Mouse (Mus musculus) forebrain, embryonic 15.5 days (tissue): ENCODE results near the gene Vax1. TPM values are rescaled to one million over a fixed set of nuclear protein-coding genes. Genes with fewer than 3 reads are reported as not detected.

Experiments
- ATAC-seq: fragments of 200-750 bp; cut with Nextera tagmentation; replicated peaks from 2 replicates; pipeline ENCODE4 v1.8.0; 2017; ENCODE audit warnings: mild to moderate bottlenecking, moderate TSS enrichment, moderate library complexity
- H3K27ac ChIP-seq: fragments of 300-500 bp; sonication (generic); replicated peaks from 2 replicates; pipeline ENCODE4 v1.5.1; 2015; ENCODE audit warnings: mild to moderate bottlenecking, inconsistent platforms
- H3K27me3 ChIP-seq: fragments of 300-500 bp; sonication (generic); 2 replicates; pipeline ENCODE4 v1.6.1; 2015; ENCODE audit warnings: inconsistent platforms
- H3K36me3 ChIP-seq: fragments of 300-500 bp; sonication (generic); 2 replicates; pipeline ENCODE4 v1.6.1; 2015; ENCODE audit warnings: mild to moderate bottlenecking, inconsistent platforms
- H3K4me1 ChIP-seq: fragments of 300-500 bp; sonication (generic); 2 replicates; pipeline ENCODE4 v1.6.1; 2015; ENCODE audit warnings: inconsistent platforms
- H3K4me2 ChIP-seq: fragments of 300-500 bp; sonication (generic); replicated peaks from 2 replicates; pipeline ENCODE4 v1.6.1; 2015; ENCODE audit warnings: mild to moderate bottlenecking, inconsistent platforms
- H3K4me3 ChIP-seq: fragments of 300-500 bp; sonication (generic); 2 replicates; pipeline ENCODE4 v1.5.1; 2015; ENCODE audit warnings: mild to moderate bottlenecking, inconsistent platforms
- H3K9ac ChIP-seq: fragments of 300-500 bp; sonication (generic); replicated peaks from 2 replicates; pipeline ENCODE4 v1.6.1; 2015; ENCODE audit warnings: mild to moderate bottlenecking, inconsistent platforms
- H3K9me3 ChIP-seq: fragments of 300-500 bp; sonication (generic); 2 replicates; pipeline ENCODE4 v1.6.1; 2016; ENCODE audit warnings: inconsistent platforms
- WGBS: fragments of 180-500 bp; shearing (Covaris S2); methylation state at CpG from one replicate; pipeline ENCODE4 v1.1.7; 2015; ENCODE audit warnings: mixed read lengths; 5-methylcytosine and 5-hydroxymethylcytosine counted together
- polyA plus RNA-seq: library from polyadenylated mRNA; unstranded; fragments of >200 nt; fragmentation: Nextera tagmentation; extraction: Ambion mirVana; gene quantifications from 2 replicates; pipeline ENCODE4 v1.2.1, GENCODE M21; 2015

Vax1 gene
- polyA plus RNA-seq, 1 experiment from 2014 or later: 5.5 TPM

DNA sequence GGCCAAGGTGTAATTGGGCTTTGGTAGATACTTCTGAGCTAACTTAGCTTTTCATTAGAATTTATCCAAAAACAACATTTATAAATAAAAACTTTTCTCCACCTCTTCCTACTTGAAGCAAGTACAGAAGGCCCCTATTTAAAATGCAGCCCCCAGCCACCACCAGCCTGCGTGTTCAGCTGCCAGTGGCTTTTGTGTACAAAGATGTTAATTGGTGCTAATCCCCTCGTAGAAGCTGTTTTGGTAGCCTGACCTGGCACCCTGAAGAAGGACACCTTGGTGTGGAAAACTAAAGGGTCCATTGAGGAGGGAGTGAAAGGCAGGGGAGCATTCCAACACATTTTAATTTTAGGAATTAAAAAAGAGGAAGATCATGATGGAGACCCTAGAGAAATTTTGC lies 34.9 kb downstream of the Vax1 start:
- WGBS: 7% methylated on average over 2 of the region's 2 CpGs
- Histone ChIP-seq H3K4me3 (no peak overlapping the region), H3K4me1 (peaks cover 29% of the 10 kb centered on the region), H3K36me3 (no peaks in the 10 kb centered on the region), H3K27ac (no peak overlapping the region), H3K4me2 (no peak overlapping the region), H3K9ac (no peak overlapping the region), H3K27me3 (peaks cover 21% of the 10 kb centered on the region; the same call in 1 of the 2 replicates), H3K9me3 (no peaks in the 10 kb centered on the region)
- peak; percentile 50; the same call in 1 of the 2 replicates for ATAC-seq

DNA sequence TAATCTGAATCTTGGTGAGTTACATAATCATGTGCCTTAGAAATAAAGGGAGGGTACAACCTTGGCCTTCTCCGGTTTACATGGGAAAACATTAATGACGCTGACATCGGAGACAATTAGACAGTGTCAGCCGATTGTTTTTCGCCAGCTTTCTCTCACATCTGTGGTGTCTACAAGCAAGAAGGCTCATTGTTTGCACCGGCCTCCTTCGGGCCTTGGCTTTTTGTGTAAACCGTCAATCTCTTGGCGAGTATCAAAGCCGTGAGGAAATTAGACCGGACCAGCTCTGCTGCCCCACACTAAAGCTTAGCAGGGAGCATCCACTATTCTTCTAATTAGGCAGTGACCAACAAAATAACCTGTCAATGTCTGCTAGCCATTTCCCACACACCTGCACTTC lies 36.7 kb downstream of the Vax1 start:
- H3K4me2 ChIP-seq: 0 out of 2 replicates have a peak overlapping the region, but pooled peaks have one; percentile 4
- no peaks in the 10 kb centered on the region for H3K36me3 ChIP-seq
- H3K4me1 ChIP-seq: peaks cover 40% of the 10 kb centered on the region
- no peak overlapping the region for H3K9ac ChIP-seq
- WGBS: 5% methylated on average over 11 of the region's 11 CpGs
- H3K9me3 ChIP-seq: no peaks in the 10 kb centered on the region
- H3K27ac ChIP-seq: peak overlapping the region; percentile 17; the same call in 1 of the 2 replicates
- ATAC-seq: peak; percentile 46
- peaks cover 11% of the 10 kb centered on the region; the same call in 1 of the 2 replicates for H3K27me3 ChIP-seq
- H3K4me3 ChIP-seq: no peak overlapping the region

DNA sequence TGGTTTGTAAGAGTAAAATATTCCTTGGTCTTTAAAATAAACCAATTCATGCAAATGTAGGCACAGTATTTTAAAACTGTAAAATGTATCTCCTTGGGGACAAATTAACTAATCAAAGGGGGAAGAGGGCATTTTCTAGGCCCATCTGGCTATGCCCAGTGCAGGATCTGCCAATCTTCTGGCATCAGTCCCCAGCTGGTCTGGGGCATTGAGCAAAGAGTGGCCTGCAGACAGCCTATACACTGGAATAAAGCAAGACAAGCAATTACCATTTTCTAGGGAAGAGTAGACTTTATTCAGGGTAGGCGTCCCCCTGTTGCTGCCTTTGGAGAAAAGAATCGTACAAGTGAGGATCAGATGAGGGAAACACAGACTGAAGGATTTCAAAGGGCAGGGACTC lies 40.2 kb downstream of the Vax1 start:
- peaks cover 28% of the 10 kb centered on the region for H3K4me1 ChIP-seq
- H3K9me3 ChIP-seq: no peaks in the 10 kb centered on the region
- H3K9ac ChIP-seq: no peak overlapping the region
- H3K27ac ChIP-seq: no peak overlapping the region
- H3K36me3 ChIP-seq: no peaks in the 10 kb centered on the region
- WGBS: 17% methylated on average over 2 of the region's 2 CpGs
- no peak overlapping the region for H3K4me2 ChIP-seq
- no peak overlapping the region for H3K4me3 ChIP-seq
- H3K27me3 ChIP-seq: peaks cover 7% of the 10 kb centered on the region; the same call in 1 of the 2 replicates
- no peak for ATAC-seq

DNA sequence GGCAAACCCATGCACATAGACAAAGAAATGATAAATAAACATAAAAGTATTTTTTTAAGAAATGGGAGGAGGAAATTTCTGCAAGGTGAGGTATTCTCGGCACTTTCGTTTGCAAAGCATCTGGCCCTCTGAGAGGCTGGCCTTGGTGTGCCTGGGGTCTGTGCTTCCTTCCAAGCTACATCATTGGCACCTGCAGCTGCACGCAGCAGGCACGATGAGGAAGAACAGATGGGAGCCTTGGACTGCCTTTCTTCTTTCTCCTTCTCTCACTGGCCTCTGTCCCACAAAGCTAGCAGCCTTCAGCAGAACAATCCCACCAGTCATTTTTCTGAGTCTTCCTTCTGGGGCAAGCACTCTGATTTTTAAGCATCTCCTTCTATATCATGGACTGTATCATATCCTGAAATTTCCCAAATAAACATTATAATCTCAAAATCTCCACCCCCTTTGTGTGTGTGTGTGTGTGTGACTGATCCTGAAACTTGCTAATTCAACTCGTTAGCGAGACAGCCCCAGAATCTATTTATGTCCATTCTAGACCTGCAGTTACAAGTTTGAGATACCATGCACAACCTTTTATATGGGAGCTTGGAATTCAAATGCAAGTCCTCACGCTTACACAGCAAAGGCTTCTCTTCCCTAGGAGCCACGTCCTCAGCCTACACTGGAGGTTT lies 41.2 kb downstream of the Vax1 start:
- 43% methylated on average over 8 of the region's 8 CpGs for WGBS
- H3K9ac ChIP-seq: no peak overlapping the region
- H3K4me3 ChIP-seq: no peak overlapping the region
- no peak overlapping the region for H3K4me2 ChIP-seq
- ATAC-seq: no peak
- peaks cover 18% of the 10 kb centered on the region for H3K4me1 ChIP-seq
- H3K36me3 ChIP-seq: no peaks in the 10 kb centered on the region
- peaks cover 7% of the 10 kb centered on the region; the same call in 1 of the 2 replicates for H3K27me3 ChIP-seq
- H3K27ac ChIP-seq: no peak overlapping the region
- H3K9me3 ChIP-seq: no peaks in the 10 kb centered on the region

GRCm38 (mm10) chr19:59127424-59127823 lies 42.4 kb downstream of the Vax1 start:
- H3K27ac ChIP-seq: no peak overlapping the region
- no peak overlapping the region for H3K4me2 ChIP-seq
- no peak overlapping the region for H3K4me3 ChIP-seq
- H3K9me3 ChIP-seq: no peaks in the 10 kb centered on the region
- peaks cover 7% of the 10 kb centered on the region; the same call in 1 of the 2 replicates for H3K27me3 ChIP-seq
- peaks cover 12% of the 10 kb centered on the region; the same call in 1 of the 2 replicates for H3K4me1 ChIP-seq
- no peaks in the 10 kb centered on the region for H3K36me3 ChIP-seq
- H3K9ac ChIP-seq: no peak overlapping the region
- WGBS: 90% methylated on average over 3 of the region's 3 CpGs
- no peak for ATAC-seq

Other genes with a start within 250 kb of the Vax1 start
- 1.8 and 2.4 TPM in 2 replicates for gene Eno4, start 226.6 kb downstream of the Vax1 start, polyA plus RNA-seq
- gene Hspa12a, start 226.4 kb downstream of the Vax1 start, polyA plus RNA-seq: 44.6 and 54.4 TPM in 2 replicates
- gene Shtn1, start 94.0 kb downstream of the Vax1 start, polyA plus RNA-seq: 58.6 and 73.1 TPM in 2 replicates
- not detected in 2 replicates for gene Kcnk18, start 49.2 kb upstream of the Vax1 start, polyA plus RNA-seq
- 24.1 and 25.0 TPM in 2 replicates for gene Slc18a2, start 90.8 kb upstream of the Vax1 start, polyA plus RNA-seq
- gene Rps12-ps3, start 152.2 kb upstream of the Vax1 start, polyA plus RNA-seq: 7.7 and 10.5 TPM in 2 replicates
- 8.7 and 9.2 TPM in 2 replicates for gene Pdzd8, start 175.7 kb upstream of the Vax1 start, polyA plus RNA-seq